Mouse (Mus musculus) heart, embryonic 15.5 days (tissue): Measurements from ENCODE around the gene Vgll4. TPM values are rescaled to one million over a fixed set of nuclear protein-coding genes. Genes with fewer than 3 reads are reported as not detected.

Source experiments
- ATAC-seq: fragments of 200-750 bp; cut with Nextera tagmentation; replicated peaks from 2 replicates; pipeline ENCODE4 v1.8.0; 2017; ENCODE audit warnings: low read depth, moderate TSS enrichment; ENCODE audit not compliant: insufficient number of reproducible peaks, insufficient read depth, low FRiP score
- H3K27ac ChIP-seq: fragments of 300-500 bp; sonication (generic); 2 replicates; pipeline ENCODE4 v1.5.1; 2015; ENCODE audit warnings: mild to moderate bottlenecking, inconsistent platforms
- H3K27me3 ChIP-seq: fragments of 300-500 bp; sonication (generic); 2 replicates; pipeline ENCODE4 v1.6.1; 2015; ENCODE audit warnings: inconsistent platforms
- H3K36me3 ChIP-seq: fragments of 300-500 bp; sonication (generic); 2 replicates; pipeline ENCODE4 v1.6.1; 2015; ENCODE audit warnings: mild to moderate bottlenecking, inconsistent platforms
- H3K4me1 ChIP-seq: fragments of 300-500 bp; sonication (generic); replicated peaks from 2 replicates; pipeline ENCODE4 v1.6.1; 2015; ENCODE audit warnings: inconsistent platforms
- H3K4me2 ChIP-seq: fragments of 300-500 bp; sonication (generic); 2 replicates; pipeline ENCODE4 v1.6.1; 2015; ENCODE audit warnings: inconsistent platforms, mild to moderate bottlenecking, moderate library complexity
- H3K4me3 ChIP-seq: fragments of 300-500 bp; sonication (generic); 2 replicates; pipeline ENCODE4 v1.5.1; 2015; ENCODE audit warnings: mild to moderate bottlenecking, inconsistent platforms
- H3K9ac ChIP-seq: fragments of 300-500 bp; sonication (generic); 2 replicates; pipeline ENCODE4 v1.6.1; 2015; ENCODE audit warnings: mild to moderate bottlenecking, inconsistent platforms
- H3K9me3 ChIP-seq: fragments of 300-500 bp; sonication (generic); replicated peaks from 2 replicates; pipeline ENCODE4 v1.6.1; 2016; ENCODE audit warnings: inconsistent platforms
- WGBS: fragments of 180-500 bp; shearing (Covaris S2); methylation state at CpG from one replicate; pipeline ENCODE4 v1.1.7; 2015; ENCODE audit warnings: mixed read lengths; 5-methylcytosine and 5-hydroxymethylcytosine counted together
- polyA plus RNA-seq: library from polyadenylated mRNA; unstranded; fragments of >200 nt; fragmentation: Nextera tagmentation; extraction: Ambion mirVana; gene quantifications from 2 replicates; pipeline ENCODE4 v1.2.1, GENCODE M21; 2015

Gene Vgll4
- 65.4 and 69.6 TPM in 2 replicates for polyA plus RNA-seq

GRCm38 (mm10) chr6:114969213-114970120 is at the start of gene Vgll4:
Gene Vgll4, minus strand, starts transcription at chr6:114969994.
- under 1% methylated on average over 79 of the region's 79 CpGs for WGBS
- 0 out of 2 replicates have a peak, but pooled peaks have one; percentile 7 for ATAC-seq
- H3K36me3 ChIP-seq: no peaks in the 10 kb centered on the region
- peak within 1 kb of the TSS; percentile 75 for H3K27ac ChIP-seq
- peak within 1 kb of the TSS; percentile 72 for H3K9ac ChIP-seq
- H3K4me3 ChIP-seq: peak within 1 kb of the TSS; percentile 80
- no peaks in the 10 kb centered on the region for H3K9me3 ChIP-seq
- peak within 1 kb of the TSS; percentile 100 for H3K4me2 ChIP-seq
- H3K4me1 ChIP-seq: peaks cover 14% of the 10 kb centered on the region
- H3K27me3 ChIP-seq: peaks cover 19% of the 10 kb centered on the region

- H3K4me1 ChIP-seq: no peaks in the 10 kb centered on the region
- H3K27me3 ChIP-seq: no peaks in the 10 kb centered on the region
- peaks cover 20% of the 10 kb centered on the region; the same call in 1 of the 2 replicates for H3K36me3 ChIP-seq
- 88% methylated on average over 13 of the region's 13 CpGs for WGBS
- H3K4me3 ChIP-seq: no peak overlapping the region
- H3K9me3 ChIP-seq: no peaks in the 10 kb centered on the region
- no peak for ATAC-seq
- no peak overlapping the region for H3K9ac ChIP-seq
- no peak overlapping the region for H3K27ac ChIP-seq
- no peak overlapping the region for H3K4me2 ChIP-seq
These were observed 45.7 kb upstream of the Vgll4 start for GRCm38 (mm10) chr6:115015461-115015860.

GRCm38 (mm10) chr6:115013574-115013973 is 43.8 kb upstream of the Vgll4 start:
- no peak overlapping the region for H3K27ac ChIP-seq
- H3K9me3 ChIP-seq: no peaks in the 10 kb centered on the region
- H3K36me3 ChIP-seq: peaks cover 15% of the 10 kb centered on the region; the same call in 1 of the 2 replicates
- H3K27me3 ChIP-seq: no peaks in the 10 kb centered on the region
- 86% methylated on average over 4 of the region's 4 CpGs for WGBS
- no peak overlapping the region for H3K9ac ChIP-seq
- no peaks in the 10 kb centered on the region for H3K4me1 ChIP-seq
- H3K4me3 ChIP-seq: no peak overlapping the region
- ATAC-seq: no peak
- no peak overlapping the region for H3K4me2 ChIP-seq

- ATAC-seq: no peak
- Histone ChIP-seq H3K9me3 (no peaks in the 10 kb centered on the region), H3K27ac (no peak overlapping the region), H3K4me2 (no peak overlapping the region), H3K9ac (no peak overlapping the region), H3K4me1 (peaks cover 5% of the 10 kb centered on the region; the same call in 1 of the 2 replicates), H3K4me3 (no peak overlapping the region), H3K27me3 (no peaks in the 10 kb centered on the region), H3K36me3 (peaks cover 15% of the 10 kb centered on the region; the same call in 1 of the 2 replicates)
- 90% methylated on average over 8 of the region's 8 CpGs for WGBS
These were observed 42.0 kb upstream of the Vgll4 start for GRCm38 (mm10) chr6:115011792-115012191.

- H3K9me3 ChIP-seq: no peaks in the 10 kb centered on the region
- ATAC-seq: no peak
These were observed 41.0 kb upstream of the Vgll4 start for GRCm38 (mm10) chr6:115010815-115011214.

GRCm38 (mm10) chr6:115010304-115010703 is 40.5 kb upstream of the Vgll4 start:
- 85% methylated on average over 9 of the region's 9 CpGs for WGBS
- H3K27ac ChIP-seq: no peak overlapping the region

More at GRCm38 (mm10) chr6:115010815-115011214, 41.0 kb upstream of the Vgll4 start:
- Histone ChIP-seq H3K36me3 (peaks cover 15% of the 10 kb centered on the region; the same call in 1 of the 2 replicates), H3K4me3 (no peak overlapping the region), H3K4me2 (no peak overlapping the region), H3K4me1 (peaks cover 6% of the 10 kb centered on the region; the same call in 1 of the 2 replicates), H3K27me3 (no peaks in the 10 kb centered on the region), H3K27ac (no peak overlapping the region), H3K9ac (no peak overlapping the region)
- WGBS: 82% methylated on average over 9 of the region's 9 CpGs

GRCm38 (mm10) chr6:115007728-115008127 is 37.9 kb upstream of the Vgll4 start:
- peaks cover 15% of the 10 kb centered on the region; the same call in 1 of the 2 replicates for H3K36me3 ChIP-seq
- ATAC-seq: no peak
- H3K27me3 ChIP-seq: no peaks in the 10 kb centered on the region
- H3K9ac ChIP-seq: no peak overlapping the region
- H3K4me2 ChIP-seq: no peak overlapping the region
- H3K9me3 ChIP-seq: no peaks in the 10 kb centered on the region
- no peak overlapping the region for H3K27ac ChIP-seq
- 31% methylated on average over 5 of the region's 5 CpGs for WGBS
- H3K4me3 ChIP-seq: no peak overlapping the region
- peaks cover 6% of the 10 kb centered on the region; the same call in 1 of the 2 replicates for H3K4me1 ChIP-seq

More at GRCm38 (mm10) chr6:115010304-115010703, 40.5 kb upstream of the Vgll4 start:
- Histone ChIP-seq H3K9ac (no peak overlapping the region), H3K4me1 (peaks cover 6% of the 10 kb centered on the region; the same call in 1 of the 2 replicates), H3K4me2 (no peak overlapping the region), H3K9me3 (no peaks in the 10 kb centered on the region), H3K4me3 (no peak overlapping the region), H3K36me3 (peaks cover 15% of the 10 kb centered on the region; the same call in 1 of the 2 replicates), H3K27me3 (no peaks in the 10 kb centered on the region)
- no peak for ATAC-seq

- Histone ChIP-seq H3K27me3 (no peaks in the 10 kb centered on the region), H3K9ac (no peak overlapping the region), H3K4me1 (peaks cover 6% of the 10 kb centered on the region; the same call in 1 of the 2 replicates), H3K4me3 (no peak overlapping the region), H3K9me3 (no peaks in the 10 kb centered on the region), H3K4me2 (no peak overlapping the region), H3K27ac (0 out of 2 replicates have a peak overlapping the region, but pooled peaks have one; percentile 3), H3K36me3 (peaks cover 15% of the 10 kb centered on the region; the same call in 1 of the 2 replicates)
- ATAC-seq: no peak
- 59% methylated on average over 6 of the region's 6 CpGs for WGBS
These were observed 37.2 kb upstream of the Vgll4 start for GRCm38 (mm10) chr6:115006948-115007347.

GRCm38 (mm10) chr6:115006065-115006464 is 36.3 kb upstream of the Vgll4 start:
- Histone ChIP-seq H3K9me3 (no peaks in the 10 kb centered on the region), H3K36me3 (0 out of 2 replicates have a peak, but pooled peaks cover 6% of the 10 kb centered on the region), H3K4me2 (no peak overlapping the region), H3K9ac (no peak overlapping the region), H3K4me3 (no peak overlapping the region), H3K27me3 (no peaks in the 10 kb centered on the region), H3K4me1 (peaks cover 6% of the 10 kb centered on the region; the same call in 1 of the 2 replicates), H3K27ac (no peak overlapping the region)
- no peak for ATAC-seq
- 74% methylated on average over 3 of the region's 3 CpGs for WGBS

- no peak overlapping the region for H3K9ac ChIP-seq
- H3K4me2 ChIP-seq: no peak overlapping the region
- WGBS: 82% methylated on average over 8 of the region's 8 CpGs
- no peaks in the 10 kb centered on the region for H3K27me3 ChIP-seq
- H3K4me3 ChIP-seq: no peak overlapping the region
- no peak for ATAC-seq
- no peak overlapping the region for H3K27ac ChIP-seq
- H3K4me1 ChIP-seq: peaks cover 6% of the 10 kb centered on the region; the same call in 1 of the 2 replicates
- H3K36me3 ChIP-seq: 0 out of 2 replicates have a peak, but pooled peaks cover 5% of the 10 kb centered on the region
- no peaks in the 10 kb centered on the region for H3K9me3 ChIP-seq
These were observed 35.6 kb upstream of the Vgll4 start for GRCm38 (mm10) chr6:115005351-115005890.

- H3K4me2 ChIP-seq: no peak overlapping the region
- no peaks in the 10 kb centered on the region for H3K9me3 ChIP-seq
- 87% methylated on average over 8 of the region's 8 CpGs for WGBS
- H3K4me1 ChIP-seq: peaks cover 6% of the 10 kb centered on the region; the same call in 1 of the 2 replicates
- no peak overlapping the region for H3K4me3 ChIP-seq
- no peak overlapping the region for H3K27ac ChIP-seq
- ATAC-seq: no peak
- no peak overlapping the region for H3K9ac ChIP-seq
- H3K36me3 ChIP-seq: 0 out of 2 replicates have a peak, but pooled peaks cover 5% of the 10 kb centered on the region
- no peaks in the 10 kb centered on the region for H3K27me3 ChIP-seq
These were observed 34.8 kb upstream of the Vgll4 start for GRCm38 (mm10) chr6:115004636-115005035.
